Mouse (Mus musculus) heart, adult 2 months (tissue): ENCODE data around the gene Etnk2.

Experiments
- CTCF ChIP-seq: fragments of 200-600 bp; IDR thresholded peaks from 2 replicates; pipeline ENCODE4 v1.8.1; 2022; ENCODE audit warnings: antibody characterized with exemption, mild to moderate bottlenecking, moderate library complexity
- EP300 ChIP-seq: fragments of 200-500 bp; IDR thresholded peaks from 2 replicates; pipeline ENCODE4 v1.6.1; 2011; ENCODE audit warnings: low read depth, low read length, control low read depth; ENCODE audit not compliant: insufficient read depth
- POLR2A ChIP-seq: fragments of 200-500 bp; IDR thresholded peaks from 2 replicates; pipeline ENCODE4 v1.6.1; 2011; ENCODE audit warnings: mild to moderate bottlenecking, low read depth, low read length, control low read depth; ENCODE audit not compliant: insufficient read depth

- no peak for TF ChIP-seq POLR2A
- peak; percentile 49 for TF ChIP-seq CTCF
- TF ChIP-seq EP300, result no peak
Observed at GRCm38 (mm10) chr1:133317149-133317548, 46.2 kb upstream of the Etnk2 start.
